Mouse (Mus musculus): ENCODE measurements around the gene Cbr3. TPM values are rescaled to one million over a fixed set of nuclear protein-coding genes. Genes with fewer than 3 reads are reported as not detected.

Gene Cbr3
- polyA plus RNA-seq, 2 experiments, result 8.1 to 11.7 TPM

GRCm38 (mm10) chr16:93691206-93691841, 8.3 kb downstream of the Cbr3 start:
- Histone ChIP-seq H3K4me2 (replicated peaks; ENCODE audit: low read depth, low read length, severe bottlenecking) (no peak overlapping the region), H3K9me3 (ENCODE audit: control insufficient read depth, low read length) (no peaks in the 10 kb centered on the region), H3K4me1 (ENCODE audit: control insufficient read depth, insufficient read depth, low read length) (peaks cover 7% of the 10 kb centered on the region), H3K4me3 (replicated peaks; ENCODE audit: low read length) (no peak overlapping the region), H3K27me3 (ENCODE audit: control insufficient read depth, insufficient read depth, low read length) (no peaks in the 10 kb centered on the region), H3K9ac (ENCODE audit: low read depth, low read length, severe bottlenecking) (no peak overlapping the region), H3K27ac (replicated peaks; ENCODE audit: low read depth, low read length) (no peak overlapping the region), H3K36me3 (ENCODE audit: control insufficient read depth, insufficient read depth, low read length) (no peaks in the 10 kb centered on the region)
- no peak for TF ChIP-seq POLR2A (IDR thresholded peaks at IDR 0.05; ENCODE audit: borderline replicate concordance, extremely low read depth, insufficient read depth, insufficient read length)
- 78% methylated on average over 6 of the region's 6 CpGs for WGBS
- ATAC-seq (ENCODE audit: low FRiP score, low read depth), result no peak
- DNase-seq (ENCODE audit: low spot score), result no peak

GRCm38 (mm10) chr16:93692744-93693143, 9.7 kb downstream of the Cbr3 start:
- Histone ChIP-seq H3K9me3 (ENCODE audit: control insufficient read depth, low read length) (no peaks in the 10 kb centered on the region), H3K27ac (replicated peaks; ENCODE audit: low read depth, low read length) (no peak overlapping the region), H3K9ac (ENCODE audit: low read depth, low read length, severe bottlenecking) (no peak overlapping the region), H3K4me2 (replicated peaks; ENCODE audit: low read depth, low read length, severe bottlenecking) (no peak overlapping the region), H3K27me3 (ENCODE audit: control insufficient read depth, insufficient read depth, low read length) (no peaks in the 10 kb centered on the region), H3K4me1 (ENCODE audit: control insufficient read depth, insufficient read depth, low read length) (peaks cover 7% of the 10 kb centered on the region), H3K4me3 (replicated peaks; ENCODE audit: low read length) (no peak overlapping the region), H3K36me3 (ENCODE audit: control insufficient read depth, insufficient read depth, low read length) (no peaks in the 10 kb centered on the region)
- WGBS, result 20% methylated on average over 2 of the region's 2 CpGs
- ATAC-seq (ENCODE audit: low FRiP score, low read depth), result peak; percentile 55
- TF ChIP-seq POLR2A (IDR thresholded peaks at IDR 0.05; ENCODE audit: borderline replicate concordance, extremely low read depth, insufficient read depth, insufficient read length), result no peak
- peak; percentile 66 for DNase-seq (ENCODE audit: low spot score)

- H3K27me3 ChIP-seq (ENCODE audit: control insufficient read depth, insufficient read depth, low read length), result 0 out of 2 replicates have a peak, but pooled peaks cover 7% of the 10 kb centered on the region
- H3K9me3 ChIP-seq (ENCODE audit: control insufficient read depth, low read length), result no peaks in the 10 kb centered on the region
- no peaks in the 10 kb centered on the region for H3K4me1 ChIP-seq (ENCODE audit: control insufficient read depth, insufficient read depth, low read length)
- H3K4me2 ChIP-seq (replicated peaks; ENCODE audit: low read depth, low read length, severe bottlenecking), result no peak overlapping the region
- 84% methylated on average over 7 of the region's 7 CpGs for whole genome bisulfite sequencing
- no peak for DNase-seq (ENCODE audit: low spot score)
- no peak overlapping the region for H3K4me3 ChIP-seq (replicated peaks; ENCODE audit: low read length)
- H3K27ac ChIP-seq (replicated peaks; ENCODE audit: low read depth, low read length), result no peak overlapping the region
- H3K36me3 ChIP-seq (ENCODE audit: control insufficient read depth, insufficient read depth, low read length), result no peaks in the 10 kb centered on the region
- H3K9ac ChIP-seq (ENCODE audit: low read depth, low read length, severe bottlenecking), result no peak overlapping the region
- no peak for ATAC-seq (ENCODE audit: low FRiP score, low read depth)
- no peak for TF ChIP-seq POLR2A (IDR thresholded peaks at IDR 0.05; ENCODE audit: borderline replicate concordance, extremely low read depth, insufficient read depth, insufficient read length)
Observed at GRCm38 (mm10) chr16:93707116-93707515, 24.1 kb downstream of the Cbr3 start.

GRCm38 (mm10) chr16:93709217-93709616, 26.2 kb downstream of the Cbr3 start:
- no peak overlapping the region for H3K27ac ChIP-seq (replicated peaks; ENCODE audit: low read depth, low read length)
- no peaks in the 10 kb centered on the region for H3K36me3 ChIP-seq (ENCODE audit: control insufficient read depth, insufficient read depth, low read length)
- no peak overlapping the region for H3K4me2 ChIP-seq (replicated peaks; ENCODE audit: low read depth, low read length, severe bottlenecking)
- H3K9me3 ChIP-seq (ENCODE audit: control insufficient read depth, low read length), result no peaks in the 10 kb centered on the region
- no peak for TF ChIP-seq POLR2A (IDR thresholded peaks at IDR 0.05; ENCODE audit: borderline replicate concordance, extremely low read depth, insufficient read depth, insufficient read length)
- WGBS, result 59% methylated on average over 1 of the region's 1 CpGs
- H3K4me3 ChIP-seq (replicated peaks; ENCODE audit: low read length), result no peak overlapping the region
- no peak overlapping the region for H3K9ac ChIP-seq (ENCODE audit: low read depth, low read length, severe bottlenecking)
- ATAC-seq (ENCODE audit: low FRiP score, low read depth) (no peak), DNase-seq (ENCODE audit: low spot score) (no peak)
- H3K4me1 ChIP-seq (ENCODE audit: control insufficient read depth, insufficient read depth, low read length), result peaks cover 5% of the 10 kb centered on the region; the same call in 1 of the 2 replicates
- peaks cover 11% of the 10 kb centered on the region; the same call in 1 of the 2 replicates for H3K27me3 ChIP-seq (ENCODE audit: control insufficient read depth, insufficient read depth, low read length)

- Histone ChIP-seq H3K9ac (ENCODE audit: low read depth, low read length, severe bottlenecking) (no peak overlapping the region), H3K9me3 (ENCODE audit: control insufficient read depth, low read length) (no peaks in the 10 kb centered on the region), H3K4me3 (replicated peaks; ENCODE audit: low read length) (peak overlapping the region; percentile 75), H3K36me3 (ENCODE audit: control insufficient read depth, insufficient read depth, low read length) (no peaks in the 10 kb centered on the region), H3K4me1 (ENCODE audit: control insufficient read depth, insufficient read depth, low read length) (peaks cover 5% of the 10 kb centered on the region; the same call in 1 of the 2 replicates), H3K27ac (replicated peaks; ENCODE audit: low read depth, low read length) (no peak overlapping the region), H3K4me2 (replicated peaks; ENCODE audit: low read depth, low read length, severe bottlenecking) (peak overlapping the region; percentile 95), H3K27me3 (ENCODE audit: control insufficient read depth, insufficient read depth, low read length) (peaks cover 11% of the 10 kb centered on the region; the same call in 1 of the 2 replicates)
- WGBS, result under 1% methylated on average over 11 of the region's 11 CpGs
- ATAC-seq (ENCODE audit: low FRiP score, low read depth), result peak; percentile 7; the same call in 1 of the 2 replicates
- no peak for TF ChIP-seq POLR2A (IDR thresholded peaks at IDR 0.05; ENCODE audit: borderline replicate concordance, extremely low read depth, insufficient read depth, insufficient read length)
- DNase-seq (ENCODE audit: low spot score), result peak; percentile 80
Observed at GRCm38 (mm10) chr16:93710924-93711323, 27.9 kb downstream of the Cbr3 start.
